Mouse (Mus musculus) right cerebral cortex, postnatal 36 days (tissue): Measurements from ENCODE around the gene Hivep3.

Source experiments
- DNase-seq, 2 experiments: peaks; one replicate each; pipeline ENCODE4 v3.0.0; 2022; ENCODE audit warnings: low spot score in 2 of 2, mixed read lengths in 1 of 2

Gene Hivep3

DNA sequence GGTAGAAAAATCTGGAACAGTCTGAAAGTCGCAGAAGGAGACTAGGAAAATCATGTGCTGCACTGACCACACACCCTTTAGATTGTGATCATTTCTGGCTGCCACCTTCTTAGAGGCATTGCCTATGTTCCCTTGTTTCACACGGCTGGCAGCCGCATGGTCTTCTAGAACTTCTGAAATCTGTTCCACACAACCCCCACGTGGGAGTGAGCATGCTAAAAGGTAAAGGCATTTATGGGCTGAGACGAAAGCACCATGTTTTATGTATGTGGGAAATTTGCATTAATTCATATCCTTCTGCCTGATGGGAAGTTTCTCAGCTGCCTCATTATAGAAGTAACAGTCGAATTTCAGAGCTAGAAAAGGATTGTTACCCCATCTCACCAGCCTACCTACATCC, 140.4 kb downstream of the Hivep3 start:
- DNase-seq = peak; percentile 41 to 73

DNA sequence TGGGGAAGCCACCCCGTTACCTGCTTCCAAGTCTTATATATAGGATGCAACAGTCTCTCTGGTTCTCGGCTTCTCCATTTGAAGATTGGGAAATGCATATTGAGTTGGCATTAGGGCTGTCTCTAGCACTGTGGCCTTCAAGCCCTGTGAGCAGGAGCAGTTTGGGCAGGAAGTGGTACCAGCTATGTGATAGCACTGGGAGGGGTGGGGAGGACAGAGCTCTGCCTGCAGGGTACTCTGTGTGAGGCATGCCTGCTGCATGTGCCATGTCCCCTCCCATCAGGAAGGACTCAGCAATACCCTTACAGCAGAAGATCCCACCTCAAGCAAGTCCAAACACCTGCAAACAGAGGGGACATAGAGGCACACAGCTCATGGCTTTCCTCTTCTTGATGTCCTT, 142.0 kb downstream of the Hivep3 start:
- DNase-seq = no peak

DNA sequence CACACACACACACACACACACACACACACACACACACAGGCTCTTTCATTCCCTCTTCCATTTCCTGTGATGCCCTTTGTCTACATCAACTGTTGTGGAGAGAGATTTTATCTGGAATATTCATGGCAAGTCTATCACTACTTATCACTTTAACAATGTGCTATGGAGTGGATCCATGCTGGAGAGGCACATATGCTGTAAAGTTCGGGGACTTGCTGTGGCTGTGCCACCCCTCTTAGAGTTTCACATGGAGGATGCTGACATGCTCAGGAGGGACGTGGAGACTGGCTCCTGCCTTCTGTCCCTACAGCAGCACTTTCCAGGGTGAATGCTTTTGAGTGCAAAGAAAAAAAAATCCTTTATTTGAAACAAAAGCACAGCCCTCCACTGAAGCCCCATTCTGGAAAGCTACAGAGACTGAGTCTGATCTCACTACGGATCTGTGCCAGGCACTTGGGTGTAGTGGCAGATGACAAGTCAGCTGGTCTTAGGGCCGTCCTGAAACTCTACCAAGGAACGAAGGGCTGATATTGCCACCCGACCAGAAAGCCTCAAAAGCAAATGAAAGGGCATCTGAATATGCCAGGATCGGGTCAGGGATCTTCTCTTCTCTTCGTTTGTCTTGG, 143.1 kb downstream of the Hivep3 start:
- no peak for DNase-seq

DNA sequence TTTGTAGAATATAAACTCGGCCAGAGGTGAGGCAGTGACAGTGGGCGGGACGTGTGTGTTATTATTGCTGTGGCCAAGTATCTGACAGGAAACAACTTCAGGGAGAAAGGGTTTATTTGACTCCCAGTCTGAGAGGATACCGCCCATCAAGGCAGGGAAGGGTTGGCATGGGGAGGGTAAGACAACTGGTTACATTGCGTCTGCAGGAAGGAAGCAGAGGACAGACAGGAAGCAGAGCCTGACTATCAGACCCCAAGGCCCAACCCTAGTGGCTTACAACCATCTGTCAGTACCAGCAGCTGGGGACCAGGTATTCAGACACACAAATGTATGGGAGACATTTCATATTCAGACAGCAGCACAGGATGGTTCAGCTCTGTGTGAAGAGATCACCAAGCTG, 144.6 kb downstream of the Hivep3 start:
- no peak for DNase-seq

DNA sequence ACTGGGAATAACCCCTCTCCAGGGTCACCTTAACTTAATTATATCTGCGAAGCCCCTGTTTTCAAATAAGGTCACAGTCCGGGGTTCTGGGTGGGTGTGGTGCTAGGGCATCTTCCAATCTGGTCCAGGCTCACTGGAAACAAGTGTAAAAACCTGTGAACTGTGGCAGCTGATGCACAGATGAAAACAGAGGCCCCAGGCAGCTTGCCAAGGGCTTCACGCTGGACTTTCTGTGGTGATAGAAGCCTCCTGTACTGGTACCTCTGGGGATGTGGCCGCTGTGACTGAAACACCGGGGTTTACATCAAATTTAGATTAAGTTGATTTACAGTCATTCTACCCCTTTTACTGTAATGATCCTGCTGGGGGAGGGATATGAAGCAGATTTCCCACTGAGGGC, 146.1 kb downstream of the Hivep3 start:
- DNase-seq = no peak

DNA sequence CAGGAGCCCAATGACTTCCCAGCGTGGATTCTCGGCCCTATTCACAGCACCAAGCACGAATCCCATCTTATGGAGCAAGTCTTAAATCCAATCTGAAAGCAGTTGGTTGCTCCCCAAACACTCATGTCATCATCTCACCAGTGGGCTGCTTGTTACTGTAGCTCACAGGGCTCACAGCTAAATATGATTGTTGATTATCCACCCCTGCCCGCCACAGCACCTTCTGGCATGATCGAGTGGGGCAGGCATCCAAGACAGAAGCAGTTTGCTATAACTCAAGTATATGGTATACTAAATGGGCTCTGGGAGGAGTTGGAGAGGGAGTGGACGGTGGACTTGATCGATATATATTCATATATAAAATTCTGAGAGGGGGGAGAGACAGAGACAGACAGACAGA, 146.7 kb downstream of the Hivep3 start:
- DNase-seq = peak in 1 of 2 experiments; percentile 53

DNA sequence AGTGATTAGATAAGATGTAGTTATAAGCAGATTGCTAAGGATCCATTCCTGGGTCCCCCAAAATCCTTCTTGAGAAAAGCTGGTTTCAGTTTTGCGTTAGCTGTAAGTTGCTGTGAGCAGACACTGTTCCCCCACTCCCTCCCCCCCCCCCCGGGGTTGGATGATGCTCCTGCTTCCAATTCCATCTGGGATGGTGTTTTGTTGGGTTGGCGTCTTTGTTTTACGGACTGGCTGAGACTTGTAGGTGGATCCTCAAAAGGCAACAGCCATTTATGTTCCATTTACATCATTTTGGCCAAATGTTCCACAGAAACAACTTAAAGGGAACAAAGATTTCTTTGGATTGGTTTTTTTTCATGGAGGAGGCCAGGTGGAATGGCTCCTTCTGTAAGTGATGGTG, 147.7 kb downstream of the Hivep3 start:
- peak in 1 of 2 experiments; percentile 71 for DNase-seq

DNA sequence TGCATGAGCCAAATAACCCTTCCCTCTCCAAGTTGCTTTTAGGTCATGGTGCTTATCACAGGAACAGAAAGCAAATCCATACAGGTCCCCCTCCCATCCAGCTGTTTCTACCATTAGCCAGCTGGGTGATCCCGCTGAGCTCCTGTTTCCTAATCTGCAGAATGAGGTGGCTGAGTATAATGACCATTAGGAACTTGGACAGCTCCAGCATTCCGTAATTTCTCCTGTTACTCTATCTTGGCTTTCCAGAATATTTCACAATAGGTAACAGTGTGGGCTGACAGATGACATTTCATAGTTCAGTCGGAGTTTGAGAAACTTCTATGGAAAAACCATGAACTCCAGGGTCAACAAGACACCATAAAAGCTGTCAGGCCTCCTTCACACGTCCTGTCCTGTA, 148.8 kb downstream of the Hivep3 start:
- no peak for DNase-seq

DNA sequence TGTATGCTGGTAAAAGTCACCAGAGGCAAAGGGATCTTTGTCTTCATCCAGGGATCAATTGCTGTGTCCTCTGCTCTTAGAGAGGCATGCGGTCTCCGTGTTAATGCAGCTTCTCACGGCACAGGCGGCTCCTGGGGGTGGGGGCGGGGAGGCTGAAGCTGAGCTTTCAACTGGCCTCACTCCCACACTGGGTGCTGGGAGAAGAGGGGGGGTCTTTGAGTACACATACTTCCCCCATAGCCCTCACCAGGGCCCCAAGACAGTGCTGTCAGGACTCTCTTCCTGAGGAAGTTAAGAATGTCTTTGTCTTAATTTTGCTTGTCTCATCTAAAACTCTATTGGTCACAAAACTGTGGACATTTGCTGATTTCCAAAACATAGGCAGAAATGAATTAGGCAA, 149.2 kb downstream of the Hivep3 start:
- DNase-seq = no peak

DNA sequence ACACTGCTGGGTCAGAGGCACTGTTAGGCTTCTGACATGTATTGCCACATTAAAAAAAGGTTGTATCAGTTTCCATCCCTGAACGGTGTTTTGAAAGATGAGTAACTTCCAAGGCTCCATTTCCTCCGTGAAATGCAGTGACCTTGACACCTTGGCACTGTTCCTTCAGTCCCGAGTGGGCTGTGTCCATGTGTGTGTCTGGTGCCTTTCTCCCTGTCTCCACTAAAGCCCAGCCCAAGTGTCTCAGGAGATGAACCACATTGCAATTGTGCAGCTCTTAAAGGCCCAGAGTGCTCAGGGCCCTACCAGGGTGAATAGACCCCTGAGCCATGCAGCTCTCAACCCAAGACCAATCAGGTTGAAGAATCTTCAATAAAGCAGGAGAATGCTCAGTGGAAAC, 153.0 kb downstream of the Hivep3 start:
- no peak for DNase-seq

DNA sequence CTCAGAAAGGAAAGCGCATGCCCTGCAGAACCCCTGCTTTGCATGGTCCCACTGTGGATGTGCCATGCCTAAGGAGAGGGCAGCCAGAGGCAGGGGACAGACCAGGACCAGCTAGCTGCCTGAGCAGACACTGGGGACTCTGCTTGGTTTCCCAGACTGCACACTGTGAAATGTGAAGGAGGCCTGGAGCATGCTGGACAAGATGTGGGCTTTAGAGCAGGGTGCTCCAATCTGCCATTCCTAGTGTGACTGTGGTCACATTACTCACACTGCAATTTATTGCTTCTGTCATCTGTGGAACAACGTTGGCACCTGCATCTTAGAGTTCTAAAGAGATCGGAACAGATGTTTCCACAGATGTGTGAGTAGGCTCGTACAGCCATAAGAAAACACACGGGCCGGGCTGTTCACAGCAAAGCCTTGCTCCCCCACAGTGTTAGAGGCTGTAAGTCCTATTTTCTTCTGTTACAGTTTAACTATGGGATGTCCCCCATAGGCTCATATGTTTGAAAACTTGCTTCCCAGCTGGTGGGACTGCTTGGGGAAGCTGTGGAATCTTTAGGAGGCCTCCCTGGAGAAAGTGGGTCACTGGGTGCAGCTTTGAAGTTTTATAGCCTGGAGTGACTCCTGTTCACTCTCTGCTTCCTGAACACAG, 154.1 kb downstream of the Hivep3 start:
- no peak for DNase-seq

DNA sequence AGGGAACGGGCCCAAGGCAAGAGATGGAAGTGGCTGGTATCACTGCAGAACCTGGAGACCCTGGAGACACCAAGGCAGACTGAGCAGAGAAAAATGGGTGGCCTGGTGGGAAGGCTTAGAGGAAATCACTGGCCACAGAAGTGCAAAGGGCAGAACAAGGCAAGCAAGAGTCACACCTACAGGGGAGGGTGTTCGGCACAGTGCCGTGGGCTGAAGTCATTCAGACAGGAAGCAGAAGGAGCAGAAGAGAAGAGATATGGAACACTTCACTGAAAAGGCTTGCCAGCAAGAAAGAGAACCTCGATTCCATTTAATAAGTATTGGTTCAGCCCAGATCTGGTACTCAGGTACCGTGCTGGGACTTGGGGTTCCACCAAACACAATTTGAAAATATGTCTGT, 156.2 kb downstream of the Hivep3 start:
- no peak for DNase-seq

DNA sequence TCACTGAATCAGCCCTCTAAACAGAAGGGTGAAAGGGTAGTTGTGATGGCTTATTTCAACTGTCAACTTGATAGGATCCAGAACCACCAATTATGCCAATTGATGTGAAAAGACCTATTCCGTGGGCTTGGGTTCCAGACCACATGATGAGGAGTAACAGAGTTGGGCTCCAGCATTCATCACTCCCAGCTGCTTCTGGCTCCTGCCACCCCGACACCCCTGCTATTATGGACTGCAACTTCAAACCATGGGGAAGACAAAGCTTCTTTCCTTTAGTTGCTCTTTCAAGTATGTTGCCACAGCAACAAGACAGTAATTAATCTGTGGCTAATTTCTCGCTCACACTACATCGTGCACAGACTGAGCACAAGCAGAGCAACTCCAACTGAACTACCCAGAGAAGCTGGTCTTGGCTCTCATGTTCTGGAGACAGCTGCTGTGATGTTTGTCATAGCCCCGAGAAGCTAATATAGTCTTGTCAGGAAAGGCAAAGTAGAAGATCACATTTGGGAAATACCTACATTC, 159.7 kb downstream of the Hivep3 start:
- DNase-seq = no peak

DNA sequence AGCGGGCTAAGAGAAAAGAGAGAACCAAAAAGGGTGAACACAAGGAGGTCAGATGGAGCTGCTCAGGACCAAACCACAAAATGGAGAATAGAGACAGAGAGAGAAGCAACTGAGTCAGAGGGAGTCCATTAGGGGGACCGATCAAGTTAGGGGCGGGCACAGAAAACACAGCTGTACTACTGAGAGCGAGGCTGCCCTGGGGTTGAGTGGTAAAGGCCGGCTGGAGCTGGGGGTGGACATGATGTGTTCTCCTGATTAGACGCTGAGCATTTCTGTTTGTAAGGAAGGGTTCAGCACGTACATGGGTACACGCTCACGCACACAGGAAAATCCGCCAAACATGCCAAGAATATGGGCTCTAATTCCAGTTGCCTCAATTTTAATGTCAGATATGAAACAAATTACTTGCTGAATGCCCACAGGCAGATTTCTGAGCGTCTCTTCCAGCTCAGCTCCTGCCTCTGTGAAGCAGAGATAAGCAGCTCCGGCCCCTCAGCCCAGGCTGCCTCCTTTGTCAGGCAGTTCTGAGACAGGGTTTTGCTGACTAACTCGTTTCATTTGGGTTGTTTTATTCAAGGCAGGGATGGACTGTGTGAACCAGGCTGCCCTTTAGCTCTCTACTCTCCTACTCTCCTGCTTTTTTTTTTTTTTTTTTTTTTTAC, 161.3 kb downstream of the Hivep3 start:
- DNase-seq = no peak

DNA sequence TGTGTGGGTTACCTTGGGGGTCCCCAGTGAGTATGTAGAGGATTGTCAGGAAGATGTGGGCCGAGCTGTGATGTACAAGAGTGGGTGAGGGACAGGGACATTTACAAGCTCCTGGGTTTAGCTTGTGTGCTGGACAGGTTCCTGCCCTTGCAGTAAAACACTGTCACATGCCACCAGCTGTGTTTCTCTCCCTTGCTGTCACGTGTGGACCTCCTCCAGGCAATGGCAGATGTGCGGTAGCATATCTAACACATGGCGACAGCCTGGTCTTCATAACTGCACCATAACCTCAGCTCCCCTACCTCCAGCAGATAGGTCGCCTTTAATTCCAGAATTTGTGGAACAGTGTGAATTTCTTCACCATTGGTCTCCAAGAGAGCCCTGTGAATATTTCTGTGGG, 161.9 kb downstream of the Hivep3 start:
- no peak for DNase-seq

DNA sequence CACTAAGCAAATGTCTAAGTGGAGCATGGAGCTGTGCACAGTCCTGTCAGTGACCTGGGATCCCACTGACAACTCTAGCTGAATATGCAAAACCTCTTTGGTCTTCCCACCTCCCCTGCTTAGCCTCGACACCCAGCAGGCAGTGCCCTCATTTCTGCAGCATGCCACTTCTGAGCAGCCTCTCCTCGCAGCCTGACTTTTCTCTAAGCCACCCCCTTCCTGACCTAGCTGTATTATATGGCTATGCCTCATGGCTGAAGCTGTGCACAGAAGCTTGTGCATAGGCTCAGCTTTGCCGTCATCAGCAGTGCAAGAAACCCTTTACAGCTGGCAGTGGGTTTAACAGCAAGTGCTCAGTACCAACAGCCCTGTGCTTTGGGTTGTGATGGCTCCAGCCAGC, 163.0 kb downstream of the Hivep3 start:
- no peak for DNase-seq

DNA sequence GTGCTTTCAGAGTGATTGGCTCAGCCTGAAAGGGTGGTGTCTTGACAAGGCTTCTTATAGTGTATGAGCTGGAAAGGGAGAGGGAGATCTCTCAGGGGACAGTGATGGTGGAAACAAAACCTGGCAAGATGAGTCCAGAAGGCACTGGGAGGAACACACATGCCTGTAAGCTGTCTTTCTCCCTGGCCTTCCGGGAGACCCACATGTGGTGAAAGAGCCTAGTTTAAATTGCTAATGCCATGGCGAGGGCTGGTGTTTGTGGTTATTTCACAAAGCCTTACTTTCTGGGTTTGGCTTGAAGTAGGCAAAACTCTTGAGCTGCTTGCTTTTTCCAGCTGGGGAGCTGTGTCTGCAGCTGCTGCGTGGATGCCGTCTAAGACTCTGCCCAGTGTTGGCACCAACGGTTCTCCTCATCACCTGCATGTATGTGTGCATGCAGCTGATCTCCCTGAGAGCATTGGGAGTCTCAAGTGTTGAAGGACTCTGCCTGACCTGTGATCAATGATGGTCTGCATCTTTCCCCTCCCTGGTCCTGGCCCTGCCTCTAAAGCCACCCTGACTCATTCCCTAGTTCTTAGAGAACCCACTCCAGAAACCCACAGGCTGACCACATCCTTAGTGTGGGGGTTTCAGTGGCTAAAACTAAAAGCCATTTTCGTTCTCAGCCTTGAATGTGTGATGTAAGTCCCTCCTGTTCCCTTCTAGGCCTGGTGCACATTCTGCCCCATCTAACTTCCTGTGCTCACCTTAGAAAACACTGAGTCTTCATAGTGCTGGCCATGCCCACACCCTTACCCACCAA, 163.7 kb downstream of the Hivep3 start:
- DNase-seq = no peak

DNA sequence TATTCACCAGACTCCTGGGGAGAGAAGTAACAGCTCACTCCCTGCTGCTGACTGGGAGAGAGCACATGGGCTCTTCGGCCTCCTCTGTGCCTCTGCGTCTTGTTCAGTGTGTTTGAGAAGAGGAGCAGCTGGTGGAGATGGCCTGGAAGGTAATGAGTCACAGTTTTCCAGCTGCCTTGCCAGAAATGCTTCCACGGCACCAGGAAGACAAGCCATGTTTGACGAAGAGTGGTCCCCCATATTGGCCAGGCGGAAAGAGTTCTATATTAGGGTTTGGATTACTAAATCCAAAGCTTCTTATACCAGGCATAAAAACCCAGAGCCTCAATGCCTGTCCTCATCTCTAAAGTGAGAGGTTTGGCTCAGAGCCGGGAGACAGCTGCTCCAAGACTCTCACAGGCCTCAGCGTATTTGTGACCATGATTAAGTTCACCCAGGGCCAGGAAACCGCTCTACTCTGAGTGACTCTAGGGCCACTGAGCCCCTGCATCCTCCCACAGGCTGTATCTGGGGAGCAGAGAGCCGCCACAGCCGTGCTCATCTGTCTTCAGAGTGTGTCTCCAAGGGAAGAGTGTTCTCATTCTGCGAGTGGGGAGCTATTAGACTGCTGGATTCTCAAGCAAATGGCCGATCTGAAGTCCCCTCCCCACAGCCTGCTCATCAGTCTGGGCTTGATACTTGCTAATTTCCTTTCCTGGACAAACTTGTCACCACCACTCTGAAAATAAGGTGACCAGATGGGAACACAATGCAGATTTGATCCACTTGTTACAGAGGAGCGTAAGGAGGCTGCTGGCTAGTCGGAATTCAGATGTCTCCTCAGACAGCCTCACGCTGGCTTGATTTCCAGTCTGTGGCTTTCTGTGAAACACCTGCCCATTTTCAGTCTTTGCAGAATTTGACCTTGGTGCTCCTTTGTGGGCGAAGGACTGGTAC, 168.2 kb downstream of the Hivep3 start:
- peak; percentile 71 to 74 for DNase-seq

DNA sequence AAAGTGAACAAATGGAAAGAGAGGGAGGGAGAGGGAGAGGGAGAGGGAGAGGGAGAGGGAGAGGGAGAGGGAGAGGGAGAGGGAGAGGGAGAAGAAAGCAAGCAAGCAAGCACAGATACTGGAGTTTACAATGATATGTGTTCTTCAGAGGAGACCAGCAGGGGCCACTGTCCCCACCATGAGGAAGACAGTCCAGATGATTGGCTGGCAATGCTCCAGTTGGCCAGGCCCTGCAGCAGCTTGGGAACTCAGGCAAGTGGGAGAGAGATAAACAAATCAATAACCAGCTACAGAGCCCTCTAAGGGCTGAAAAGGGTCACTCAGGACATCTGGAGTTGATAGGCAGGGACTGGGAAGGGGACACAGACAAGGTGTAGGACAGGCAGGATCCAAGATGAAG, 169.7 kb downstream of the Hivep3 start:
- no peak for DNase-seq

DNA sequence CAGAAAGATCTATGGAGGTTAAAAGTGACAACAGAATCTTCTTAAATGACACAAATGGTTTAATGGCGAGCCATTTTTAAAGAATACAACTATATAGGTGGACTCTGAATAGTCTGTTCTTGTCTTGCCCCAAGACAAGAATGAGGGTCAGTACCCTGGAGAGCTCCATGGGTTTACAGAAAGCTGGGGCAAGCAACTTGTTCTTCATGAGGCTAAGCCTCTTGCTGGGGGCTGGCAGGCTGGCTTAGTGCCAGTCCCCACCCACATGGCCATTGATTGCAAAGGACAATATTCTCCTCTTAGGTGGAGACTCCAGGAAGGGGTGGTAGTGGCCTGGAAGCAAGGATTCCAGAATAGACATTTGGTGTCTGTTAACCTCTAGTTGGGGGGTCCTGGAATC, 170.2 kb downstream of the Hivep3 start:
- DNase-seq = no peak

DNA sequence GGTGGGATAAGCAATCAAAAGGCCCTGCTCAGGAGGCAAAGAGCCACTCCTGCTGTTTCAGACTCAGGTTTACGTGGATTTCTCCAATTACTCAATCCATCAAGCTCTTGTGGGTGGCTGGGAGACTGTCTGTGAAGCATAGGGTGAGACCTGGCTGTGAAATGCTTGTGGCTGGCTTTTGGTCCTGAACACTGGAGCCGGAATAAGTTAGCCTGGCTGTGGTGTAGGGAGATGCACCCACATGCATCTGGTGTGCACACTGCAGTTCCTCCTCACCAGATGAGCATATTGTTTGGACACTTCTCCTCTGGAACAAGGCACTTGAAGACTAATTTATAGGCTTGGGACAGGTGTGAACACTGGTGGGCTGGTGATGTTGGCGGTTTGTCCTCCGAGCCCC, 170.7 kb downstream of the Hivep3 start:
- no peak for DNase-seq
